Mouse (Mus musculus) mouse embryonic stem cell (cell line): ENCODE measurements at regions not wholly inside any gene's neighbourhood (a gene's known extent, or its start where the extent isn't known, plus 50 kb on each side); places are given as distances from the start of the nearest gene placed in this dataset.

Source experiments
- in situ Hi-C, 2 experiments: fragments of 300-500 bp; cut with MboI; formaldehyde crosslinking; loops; 1 replicate in 1 of 2; 3 replicates in 1 of 2; pipeline ENCODE4 v1.14.3; 2019 to 2020; ENCODE audit warnings: low sequenced_read_pairs in 2 of 2, low pct_unique_long_range_greater_than_20kb in 1 of 2, mixed read lengths in 1 of 2; ENCODE audit not compliant: unreplicated experiment in 1 of 2

GRCm38 (mm10) chr15:59954345-59954744 is 62.1 kb downstream of the 4933412E24Rik start:
- in situ Hi-C loops: no loop called here

GRCm38 (mm10) chr15:59953857-59954256 is 62.6 kb downstream of the 4933412E24Rik start:
- in situ Hi-C loops: no loop called here

GRCm38 (mm10) chr15:59950617-59951216 is 65.7 kb downstream of the 4933412E24Rik start:
- in situ Hi-C loops: no loop called here

GRCm38 (mm10) chr15:59945208-59945607 is 71.2 kb downstream of the 4933412E24Rik start:
- in situ Hi-C loops: no loop called here

GRCm38 (mm10) chr15:59936486-59936885 is 79.9 kb downstream of the 4933412E24Rik start:
- in situ Hi-C loops: no loop called here

- in situ Hi-C loops: no loop called here
Observed at GRCm38 (mm10) chr15:59913860-59914259, 102.6 kb downstream of the 4933412E24Rik start.

- in situ Hi-C loops: no loop called here
Observed at GRCm38 (mm10) chr15:59908300-59908699, 108.1 kb downstream of the 4933412E24Rik start.

GRCm38 (mm10) chr15:59905832-59906797 is 110.3 kb downstream of the 4933412E24Rik start:
- in situ Hi-C loops: no loop called here

- in situ Hi-C loops: no loop called here
Observed at GRCm38 (mm10) chr15:59904741-59905140, 111.7 kb downstream of the 4933412E24Rik start.

GRCm38 (mm10) chr15:59888996-59889395 is 127.4 kb downstream of the 4933412E24Rik start:
- in situ Hi-C loops: no loop called here

GRCm38 (mm10) chr15:59888131-59888459 is 128.3 kb downstream of the 4933412E24Rik start:
- in situ Hi-C loops: no loop called here

- in situ Hi-C loops: no loop called here
Observed at GRCm38 (mm10) chr15:59887381-59888130, 128.9 kb downstream of the 4933412E24Rik start.

- in situ Hi-C loops: no loop called here
Observed at GRCm38 (mm10) chr15:59886036-59886435, 130.4 kb downstream of the 4933412E24Rik start.

- in situ Hi-C loops: no loop called here
Observed at GRCm38 (mm10) chr15:59882444-59882843, 134.0 kb downstream of the 4933412E24Rik start.

- in situ Hi-C loops: no loop called here
Observed at GRCm38 (mm10) chr15:59880426-59880825, 136.0 kb downstream of the 4933412E24Rik start.

GRCm38 (mm10) chr15:59879311-59879710 is 137.1 kb downstream of the 4933412E24Rik start:
- in situ Hi-C loops: no loop called here

- in situ Hi-C loops: no loop called here
Observed at GRCm38 (mm10) chr15:59876279-59876742, 140.1 kb downstream of the 4933412E24Rik start.

- in situ Hi-C loops: loop anchor here in 1 of 2 experiments (10.0 kb wide), 1 partner anchor 472 kb away; no protein-coding TSS in a partner anchor
Observed at GRCm38 (mm10) chr15:59866701-59867100, 149.7 kb downstream of the 4933412E24Rik start.
